Mouse (Mus musculus) megakaryocyte-erythroid progenitor cell, adult 5-6 weeks (primary cell): Measurements from ENCODE around the gene Fbxo36. TPM values are rescaled to one million over a fixed set of nuclear protein-coding genes. Genes with fewer than 3 reads are reported as not detected.

Experiments
- ATAC-seq: replicated peaks from 2 replicates; pipeline ENCODE4 v1.8.0; 2016; ENCODE audit warnings: mild to moderate bottlenecking, inconsistent platforms; ENCODE audit not compliant: severe bottlenecking, poor library complexity, low FRiP score, low TSS enrichment
- total RNA-seq, 2 experiments: library from RNA; stranded (forward) in 1 of 2; stranded (reverse) in 1 of 2; fragments of 200-1000, 215-1000 nt in 1 of 2; fragments of >200 nt in 1 of 2; fragmentation: Nextera tagmentation in 1 of 2; gene quantifications; 2 replicates each; pipeline ENCODE4 v1.2.3; 2014 to 2017

The Fbxo36 gene
- total RNA-seq, 2 experiments from 2014 or later = 6.7 to 11.9 TPM

DNA sequence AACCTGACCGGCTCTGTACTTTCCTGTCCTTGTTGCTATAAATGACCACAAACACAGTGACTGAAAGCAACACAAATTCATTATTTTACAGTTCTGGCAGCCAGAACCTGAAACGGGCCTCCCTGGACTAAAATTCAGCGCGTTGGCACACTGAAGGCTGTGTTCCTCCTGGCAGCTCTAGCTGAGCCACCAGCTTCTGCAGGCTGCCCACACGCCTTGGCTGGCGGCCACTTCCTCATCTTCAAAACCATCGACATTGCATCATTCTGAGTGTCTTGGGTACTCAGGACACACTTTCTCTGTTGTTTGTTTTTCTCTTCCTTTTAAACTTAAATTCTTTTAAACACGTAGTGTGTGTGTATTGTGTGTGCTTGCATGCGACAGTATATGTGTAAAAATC lies 96.0 kb downstream of the Fbxo36 start:
- ATAC-seq = no peak

DNA sequence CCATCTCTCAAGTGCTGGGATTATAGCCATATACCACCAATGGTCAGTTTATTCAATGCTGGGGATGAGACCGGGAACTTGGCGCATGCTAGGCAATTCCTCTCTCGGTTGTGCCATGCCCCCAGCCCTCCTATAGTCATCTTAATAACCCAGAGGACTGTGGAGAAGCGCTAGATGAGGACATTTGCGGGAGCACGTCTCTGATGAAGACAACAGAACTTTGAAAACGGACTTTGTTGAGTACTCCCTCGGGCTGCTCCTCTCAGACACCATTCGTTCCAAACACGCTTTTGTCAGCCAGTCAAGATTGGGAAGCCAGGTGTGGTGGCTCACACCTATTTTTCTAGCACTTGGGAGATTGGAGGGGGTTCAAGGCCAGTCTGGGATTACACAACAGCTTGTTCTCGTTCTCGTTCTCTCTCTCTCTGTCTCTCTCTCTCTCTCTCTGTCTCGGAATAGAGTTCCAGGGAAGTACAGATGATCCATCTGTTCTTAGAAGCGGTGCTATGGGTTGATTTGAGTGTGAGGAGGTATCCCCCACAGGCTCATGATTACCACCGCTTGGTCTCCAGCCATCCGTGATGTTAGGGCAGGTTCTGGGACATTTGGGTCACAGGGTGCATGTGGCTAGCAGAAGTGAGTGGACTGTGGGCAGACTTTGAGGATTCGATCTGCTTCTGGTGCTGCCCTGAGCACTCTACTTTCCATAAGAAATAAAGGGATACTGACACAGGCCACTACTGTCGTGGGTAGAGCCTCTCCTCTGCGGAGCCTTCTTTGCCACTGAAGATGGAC lies 97.3 kb downstream of the Fbxo36 start:
- ATAC-seq = no peak

DNA sequence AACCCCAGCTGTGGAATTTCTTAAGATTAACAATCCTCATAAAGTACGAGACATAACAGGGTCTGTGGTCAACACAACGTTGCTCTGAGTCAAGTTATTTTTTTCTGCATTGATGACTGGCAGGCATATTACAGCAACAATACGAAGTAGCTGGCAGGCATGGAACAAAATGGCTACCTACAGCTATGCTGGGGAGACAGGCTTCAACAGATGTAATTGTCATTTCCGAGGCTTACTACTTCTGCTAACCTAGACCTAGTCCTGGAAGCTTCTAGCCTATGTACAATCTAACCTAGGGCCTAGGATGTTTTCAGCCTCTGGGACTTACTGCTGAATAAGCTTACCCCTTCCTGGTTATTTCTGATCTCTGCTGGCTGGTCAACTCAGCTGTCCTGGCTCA lies 99.8 kb downstream of the Fbxo36 start:
- no peak for ATAC-seq

DNA sequence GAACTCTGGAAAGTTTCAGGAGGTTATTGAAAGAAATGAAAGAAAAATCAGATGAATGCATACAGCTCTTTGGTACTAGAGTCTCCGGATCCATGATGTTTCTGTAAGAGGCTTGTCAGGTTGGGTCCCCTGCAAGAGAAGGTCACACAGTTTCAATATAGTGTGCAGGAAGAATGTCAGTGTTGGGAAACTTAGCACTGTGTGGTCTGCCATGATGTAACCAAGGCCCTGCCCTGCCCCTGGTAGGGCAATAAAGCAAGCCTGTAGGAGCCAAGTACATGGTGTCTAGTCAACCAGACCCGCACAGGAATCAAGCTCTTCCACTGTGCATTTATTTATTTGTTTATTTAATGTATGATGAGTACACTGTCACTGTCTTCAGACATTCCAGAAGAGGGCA lies 100.7 kb downstream of the Fbxo36 start:
- ATAC-seq = no peak

DNA sequence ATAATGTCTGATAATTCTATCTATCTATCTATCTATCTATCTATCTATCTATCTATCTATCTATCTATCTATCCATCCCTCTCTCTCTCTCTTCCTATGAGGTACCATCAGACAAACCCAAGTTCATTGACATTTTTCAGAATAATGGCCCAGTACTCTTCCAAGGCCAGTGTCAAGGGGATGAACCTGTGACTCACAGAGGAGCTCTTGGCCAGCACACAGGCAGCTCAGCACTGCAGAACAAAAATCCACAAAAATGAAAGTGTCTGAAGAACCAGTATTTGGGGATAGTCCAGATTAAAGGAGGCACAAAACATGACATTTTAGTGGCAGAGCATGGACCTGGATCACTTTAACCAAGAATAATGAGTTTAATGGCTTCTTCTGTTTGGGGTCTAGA lies 103.0 kb downstream of the Fbxo36 start:
- ATAC-seq = no peak

DNA sequence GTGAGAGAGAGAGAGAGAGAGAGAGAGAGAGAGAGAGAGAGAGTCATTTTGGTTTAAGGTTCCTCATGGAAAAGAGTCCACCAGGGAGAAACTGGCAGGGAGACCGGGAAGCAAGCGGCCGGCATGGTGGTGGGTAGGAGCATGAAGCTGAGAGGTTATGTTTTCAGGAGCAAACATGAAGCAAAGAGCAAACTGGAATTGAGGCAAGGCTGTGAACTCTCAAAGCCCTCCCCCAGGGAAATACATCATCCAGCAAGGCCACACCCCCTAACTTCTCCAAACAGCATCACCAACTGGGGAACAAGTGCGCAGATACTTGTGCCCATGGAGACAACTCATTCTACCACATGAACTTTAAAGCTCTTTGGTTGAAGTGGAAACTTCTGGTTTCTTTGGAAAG lies 103.9 kb downstream of the Fbxo36 start:
- no peak for ATAC-seq

DNA sequence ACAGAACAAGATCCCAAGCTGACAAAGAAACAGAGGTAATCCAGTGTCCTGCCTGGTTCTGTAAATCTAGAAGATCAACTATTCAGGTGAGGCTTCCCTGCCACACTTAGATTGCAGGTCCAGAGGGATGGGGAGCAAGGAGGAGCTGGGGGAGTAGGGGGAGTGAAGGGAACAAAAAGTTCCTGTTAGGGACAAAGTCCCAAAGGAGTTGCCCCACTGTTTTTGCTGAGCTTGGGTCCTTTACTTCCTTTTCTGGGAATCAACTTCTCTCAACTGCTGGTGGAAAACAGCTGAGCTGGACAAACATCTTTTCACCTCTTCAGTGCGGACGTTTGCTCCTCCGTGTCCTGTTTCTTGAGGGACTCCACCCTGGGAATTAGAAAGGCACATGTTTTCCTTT lies 106.3 kb downstream of the Fbxo36 start:
- no peak for ATAC-seq

DNA sequence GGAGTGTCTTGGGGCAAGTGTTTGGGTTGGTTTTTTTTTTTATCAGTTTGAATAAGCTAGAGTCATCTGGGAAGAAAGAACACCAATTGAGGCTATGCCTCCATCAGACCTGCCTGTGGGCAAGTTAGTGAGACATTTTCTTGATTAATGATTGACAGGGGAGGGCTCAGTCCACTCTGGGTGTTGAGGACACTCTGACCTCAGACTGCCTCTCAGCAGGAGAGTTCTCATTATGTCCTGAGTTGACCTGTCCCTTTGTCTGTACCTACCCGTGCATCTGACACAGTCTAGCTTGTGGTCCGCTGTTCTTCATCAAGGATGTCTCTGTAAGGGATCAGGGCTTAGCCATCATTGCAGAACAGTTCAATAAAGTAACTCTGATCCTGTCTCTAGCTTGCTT lies 107.7 kb downstream of the Fbxo36 start:
- ATAC-seq = no peak

Other genes with a start within 250 kb of the Fbxo36 start
- gene Dner, start 143.6 kb upstream of the Fbxo36 start, total RNA-seq (2014; fragmentation: Nextera tagmentation) = not detected in 2 replicates
- gene Dner, start 143.6 kb upstream of the Fbxo36 start, total RNA-seq (2017) = not detected in 2 replicates
- gene Trip12, start 675 bp downstream of the Fbxo36 start, total RNA-seq (2014; fragmentation: Nextera tagmentation) = 180 and 213 TPM in 2 replicates
- gene Trip12, start 675 bp downstream of the Fbxo36 start, total RNA-seq (2017) = 284 and 335 TPM in 2 replicates
- gene Slc16a14, start 95.3 kb downstream of the Fbxo36 start, total RNA-seq (2014; fragmentation: Nextera tagmentation) = not detected in 2 replicates
- gene Slc16a14, start 95.3 kb downstream of the Fbxo36 start, total RNA-seq (2017) = not detected in 2 replicates